Mouse (Mus musculus) embryonic fibroblast, embryonic 13.5 days (primary cell): ENCODE results near the gene Atp13a1. TPM values are rescaled to one million over a fixed set of nuclear protein-coding genes. Genes with fewer than 3 reads are reported as not detected.
A peak's percentile ranks its signal among the peaks of the same experiment; 100 is the strongest.

ENCODE experiments used
- H3K27ac ChIP-seq: 2 replicates; pipeline ENCODE4 v1.5.1; 2012; ENCODE audit warnings: low read length, control low read depth, inconsistent platforms; ENCODE audit not compliant: insufficient read depth
- H3K4me1 ChIP-seq: 2 replicates; pipeline ENCODE4 v1.6.1; 2011; ENCODE audit warnings: low read length; ENCODE audit not compliant: control insufficient read depth, insufficient read depth
- H3K4me3 ChIP-seq: 2 replicates; pipeline ENCODE4 v1.5.1; 2011; ENCODE audit warnings: mild to moderate bottlenecking, control low read depth, low read length; ENCODE audit not compliant: insufficient read depth
- CTCF ChIP-seq: IDR thresholded peaks from 2 replicates; pipeline ENCODE4 v1.5.1; 2011; ENCODE audit warnings: mild to moderate bottlenecking, control low read depth, low read length, moderate library complexity, borderline replicate concordance; ENCODE audit not compliant: insufficient read depth
- POLR2A ChIP-seq: IDR thresholded peaks from 2 replicates; pipeline ENCODE4 v1.6.1; 2011; ENCODE audit warnings: low read depth, mild to moderate bottlenecking, control low read depth, low read length, moderate library complexity
- polyA plus RNA-seq: library from polyadenylated mRNA; stranded (reverse); fragments of >200 nt; gene quantifications from 2 replicates; pipeline ENCODE4 v1.2.4, GENCODE M21; 2011; ENCODE audit warnings: low read depth; ENCODE audit not compliant: missing spikeins, insufficient read length

Gene Atp13a1
- polyA plus RNA-seq, 1 experiment = 28.0 TPM

DNA sequence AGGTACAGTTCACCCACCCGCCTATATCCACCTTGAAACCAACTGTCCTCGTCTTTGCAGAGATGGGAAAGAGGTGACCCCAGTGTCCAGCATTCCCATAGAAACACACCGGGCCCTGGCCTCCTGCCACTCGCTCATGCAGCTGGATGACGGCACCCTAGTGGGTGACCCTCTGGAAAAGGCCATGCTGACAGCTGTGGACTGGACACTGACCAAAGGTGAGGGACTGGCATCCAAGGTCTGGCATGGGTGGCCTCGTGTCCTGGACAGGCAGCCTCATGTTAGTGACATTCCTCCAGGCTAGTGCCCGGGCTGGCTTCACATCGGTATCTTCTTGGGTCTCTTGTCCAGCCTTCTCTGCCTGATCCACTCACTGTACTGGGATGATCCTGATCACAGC, 8.3 kb downstream of the Atp13a1 start:
- Histone ChIP-seq H3K27ac (no peak overlapping the region), H3K4me1 (no peaks in the 10 kb centered on the region), H3K4me3 (no peak overlapping the region)
- no peak for TF ChIP-seq CTCF
- no peak for TF ChIP-seq POLR2A

DNA sequence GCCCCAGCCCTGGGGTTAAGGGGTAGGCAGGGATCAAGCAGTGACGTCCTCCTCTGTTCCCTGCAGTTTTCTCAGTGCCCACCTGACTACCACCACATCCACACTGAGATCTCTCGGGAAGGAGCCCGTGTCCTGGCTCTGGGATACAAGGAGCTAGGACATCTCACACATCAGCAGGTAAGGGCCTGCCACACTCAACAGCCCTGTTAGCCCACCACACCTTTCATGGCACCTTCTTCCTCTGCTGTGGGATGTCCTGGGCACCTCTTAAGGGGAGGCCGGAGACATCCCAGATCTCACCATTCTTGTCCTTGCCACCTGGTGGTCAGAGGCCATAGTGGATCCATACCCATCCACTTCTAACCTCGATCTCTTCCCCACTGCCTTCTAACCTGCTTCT, 9.0 kb downstream of the Atp13a1 start:
- no peak for TF ChIP-seq POLR2A
- TF ChIP-seq CTCF = no peak
- Histone ChIP-seq H3K27ac (no peak overlapping the region), H3K4me1 (no peaks in the 10 kb centered on the region), H3K4me3 (no peak overlapping the region)

DNA sequence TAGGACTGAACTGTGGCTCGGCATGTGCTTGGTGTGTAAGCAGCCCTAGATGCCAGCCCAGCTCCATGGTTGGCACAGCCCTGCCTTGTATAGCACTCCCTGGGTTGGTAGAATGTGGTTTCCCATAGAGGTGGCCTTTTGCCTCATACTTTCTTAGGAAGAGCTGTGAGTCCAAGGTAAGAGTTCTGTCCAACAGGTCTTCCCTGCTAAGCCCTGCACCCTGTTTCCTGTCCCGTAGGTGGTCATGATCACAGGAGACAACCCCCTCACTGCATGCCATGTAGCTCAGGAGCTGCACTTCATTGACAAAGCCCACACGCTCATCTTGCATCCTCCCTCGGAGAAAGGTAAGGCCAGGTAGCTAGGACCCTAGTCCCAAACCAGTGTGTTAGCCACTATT, 10.8 kb downstream of the Atp13a1 start:
- Histone ChIP-seq H3K4me3 (no peak overlapping the region), H3K4me1 (no peaks in the 10 kb centered on the region), H3K27ac (no peak overlapping the region)
- TF ChIP-seq POLR2A = no peak

DNA sequence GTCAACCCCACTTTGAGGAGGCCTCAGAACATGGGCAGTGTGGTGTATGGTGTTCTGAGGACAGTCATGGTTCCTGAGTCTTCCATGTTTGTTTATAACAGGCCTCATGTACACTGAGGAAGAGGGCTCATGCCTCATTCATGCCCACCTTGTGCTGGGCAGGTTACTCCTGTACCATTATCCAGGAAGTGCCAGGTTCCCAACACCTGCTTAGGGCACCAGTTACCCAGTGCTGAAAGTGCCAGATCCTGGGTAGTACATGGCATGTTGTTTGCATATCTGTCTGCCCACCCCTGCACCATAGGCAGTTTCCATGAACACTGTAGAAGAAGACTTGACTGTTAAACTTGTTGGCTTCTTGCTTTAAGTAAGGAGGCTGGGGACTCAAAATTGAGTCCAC, 11.3 kb downstream of the Atp13a1 start:
- no peaks in the 10 kb centered on the region for H3K4me1 ChIP-seq

DNA sequence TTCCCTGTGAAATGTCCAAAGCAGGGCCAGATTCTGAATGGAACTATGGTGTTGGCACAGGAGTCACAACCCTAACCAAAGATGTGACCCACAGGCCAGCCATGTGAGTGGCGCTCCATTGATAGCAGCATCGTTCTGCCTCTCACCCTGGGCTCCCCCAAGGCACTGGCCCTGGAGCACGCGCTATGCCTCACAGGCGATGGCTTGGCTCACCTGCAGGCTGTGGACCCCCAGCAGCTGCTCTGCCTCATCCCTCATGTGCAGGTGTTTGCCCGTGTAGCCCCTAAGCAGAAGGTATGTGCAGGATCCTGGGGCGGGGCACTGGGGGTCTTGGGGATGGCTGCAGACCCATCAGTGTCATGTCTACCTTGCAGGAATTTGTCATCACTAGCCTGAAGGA, 12.4 kb downstream of the Atp13a1 start:
- Histone ChIP-seq H3K27ac (no peak overlapping the region), H3K4me3 (no peak overlapping the region), H3K4me1 (no peaks in the 10 kb centered on the region)
- TF ChIP-seq POLR2A (no peak), CTCF (no peak)

More for the DNA sequence above, 11.3 kb downstream of the Atp13a1 start:
- H3K27ac ChIP-seq = no peak overlapping the region
- no peak overlapping the region for H3K4me3 ChIP-seq
- TF ChIP-seq POLR2A (no peak), CTCF (no peak)

DNA sequence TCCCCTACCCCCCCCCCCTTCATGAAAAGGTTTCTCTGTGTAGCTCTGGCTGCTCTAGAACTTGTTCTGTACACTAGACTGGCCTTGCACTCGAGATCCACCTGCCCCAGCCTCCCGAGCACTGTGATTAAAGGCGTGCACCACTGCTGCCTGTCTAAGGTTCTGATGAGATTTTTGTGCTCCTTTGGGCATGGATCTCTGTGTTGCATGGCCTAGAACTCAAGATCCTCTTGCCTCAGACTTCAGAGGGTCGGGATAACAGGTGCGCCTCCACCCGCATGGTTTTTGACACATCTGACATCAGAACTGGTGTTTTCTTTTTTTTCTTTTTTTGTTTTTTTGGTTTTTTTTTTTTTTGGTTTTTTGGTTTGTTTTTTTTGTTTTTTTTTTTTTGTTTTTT, 13.6 kb downstream of the Atp13a1 start:
- Histone ChIP-seq H3K27ac (no peak overlapping the region), H3K4me1 (no peaks in the 10 kb centered on the region), H3K4me3 (no peak overlapping the region)
- TF ChIP-seq POLR2A (no peak), CTCF (no peak)

DNA sequence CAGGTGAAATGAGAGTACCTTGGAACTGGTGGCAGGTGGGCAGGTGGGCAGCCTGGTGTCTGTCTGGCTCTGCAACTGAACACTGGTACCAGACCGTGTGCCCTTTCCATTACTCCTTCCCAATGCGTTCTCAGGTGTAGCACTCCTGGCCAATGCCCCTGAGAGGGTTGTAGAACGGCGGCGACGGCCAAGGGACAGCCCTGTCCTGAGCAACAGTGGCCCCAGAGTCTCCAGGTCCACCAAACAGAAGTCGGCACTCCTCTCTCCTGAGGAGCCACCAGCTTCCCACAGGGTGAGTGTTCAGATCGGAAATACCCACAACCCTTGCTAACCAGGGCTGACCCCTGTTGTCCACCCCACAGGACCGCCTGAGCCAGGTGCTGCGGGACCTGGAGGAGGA, 14.1 kb downstream of the Atp13a1 start:
- Histone ChIP-seq H3K27ac (no peak overlapping the region), H3K4me3 (no peak overlapping the region), H3K4me1 (no peaks in the 10 kb centered on the region)
- TF ChIP-seq POLR2A = no peak
- no peak for TF ChIP-seq CTCF

DNA sequence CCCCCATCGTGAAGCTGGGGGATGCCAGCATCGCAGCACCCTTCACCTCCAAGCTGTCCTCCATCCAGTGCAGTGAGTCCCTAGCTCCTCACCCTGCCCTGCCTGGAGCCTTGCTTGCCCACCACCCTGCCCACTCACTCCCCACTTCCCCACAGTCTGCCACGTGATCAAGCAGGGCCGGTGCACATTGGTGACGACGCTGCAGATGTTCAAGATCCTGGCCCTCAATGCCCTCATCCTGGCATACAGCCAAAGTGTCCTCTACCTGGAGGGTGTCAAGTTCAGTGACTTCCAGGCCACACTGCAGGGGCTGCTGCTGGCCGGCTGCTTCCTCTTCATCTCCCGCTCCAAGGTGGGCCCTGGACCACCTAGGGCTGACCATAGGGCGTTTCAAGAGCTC, 14.5 kb downstream of the Atp13a1 start:
- TF ChIP-seq CTCF (no peak), POLR2A (no peak)
- Histone ChIP-seq H3K4me1 (no peaks in the 10 kb centered on the region), H3K4me3 (no peak overlapping the region), H3K27ac (no peak overlapping the region)

DNA sequence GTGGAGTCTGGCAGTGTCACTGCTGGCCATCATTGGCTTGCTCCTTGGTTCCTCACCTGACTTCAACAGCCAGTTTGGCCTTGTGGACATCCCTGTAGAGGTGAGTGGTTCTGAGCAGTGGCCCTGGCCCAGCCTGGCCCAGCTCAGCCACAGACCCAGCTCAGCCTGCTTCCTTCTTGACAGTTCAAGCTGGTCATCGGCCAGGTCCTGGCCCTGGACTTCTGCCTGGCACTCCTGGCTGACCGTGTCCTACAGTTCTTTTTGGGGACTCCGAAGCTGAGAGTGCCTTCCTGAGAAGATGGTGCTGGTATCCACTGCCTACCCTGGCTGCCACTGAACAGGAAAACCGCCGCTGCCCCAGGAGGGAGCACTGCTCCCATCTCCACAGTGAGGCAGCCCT, 16.3 kb downstream of the Atp13a1 start:
- Histone ChIP-seq H3K4me1 (no peaks in the 10 kb centered on the region), H3K27ac (no peak overlapping the region), H3K4me3 (no peak overlapping the region)
- no peak for TF ChIP-seq CTCF
- no peak for TF ChIP-seq POLR2A

DNA sequence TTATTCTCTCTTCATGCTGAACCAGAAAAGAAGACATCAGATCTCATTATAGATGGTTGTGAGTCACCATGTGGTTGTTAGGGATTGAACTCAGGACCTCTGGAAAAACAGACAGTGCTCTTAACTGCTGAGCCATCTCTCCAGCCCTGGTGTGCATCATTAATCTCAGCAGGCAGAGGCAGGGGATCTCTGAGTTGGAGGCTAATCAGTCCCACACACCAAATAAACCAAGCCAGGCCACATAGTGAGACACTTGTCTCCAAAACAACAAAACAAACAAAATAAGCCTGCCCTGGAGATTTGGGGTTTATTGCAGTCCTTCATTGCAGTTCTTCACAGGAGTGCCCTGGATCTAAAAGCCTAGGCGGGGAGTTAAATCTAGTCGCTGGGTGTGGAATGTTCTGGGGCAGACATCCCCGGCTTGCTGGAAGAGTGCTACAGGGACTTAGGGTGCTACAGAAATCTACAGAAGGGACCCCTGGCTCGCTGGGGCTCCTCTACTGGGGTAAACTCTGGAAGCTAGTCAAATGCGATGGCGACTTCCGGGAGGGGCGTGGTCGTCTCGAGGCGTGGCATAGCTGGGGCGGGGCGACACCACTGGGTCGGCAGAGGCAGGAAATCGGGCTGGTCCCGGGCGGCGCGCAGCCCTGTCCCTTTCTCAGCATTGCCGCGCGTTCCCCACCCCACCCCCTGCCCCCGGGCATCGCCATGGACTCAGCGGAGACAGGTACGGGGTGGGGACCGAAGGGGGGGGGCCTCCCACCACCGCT, 17.3 kb downstream of the Atp13a1 start, which contains the start of gene Gmip:
Gene Gmip, plus strand, starts transcription at position 586 of the 770 bp plus-strand sequence.
- Histone ChIP-seq H3K27ac (0 out of 2 replicates have a peak within 1 kb of the TSS, but pooled peaks have one; percentile 17), H3K4me3 (peak within 1 kb of the TSS; percentile 67), H3K4me1 (no peaks in the 10 kb centered on the region)
- TF ChIP-seq CTCF = no peak
- TF ChIP-seq POLR2A = peak; percentile 64
